Mouse (Mus musculus) brain, embryonic 14.5 days (tissue): ENCODE data around the gene Vav2.

Experiments used
- CTCF ChIP-seq: fragments of 200-500 bp; IDR thresholded peaks from 2 replicates; pipeline ENCODE4 v1.5.1; 2012; ENCODE audit warnings: inconsistent platforms, mild to moderate bottlenecking, moderate library complexity, borderline replicate concordance; ENCODE audit not compliant: insufficient read depth, insufficient read length; ENCODE audit errors: extremely low read depth
- POLR2A ChIP-seq: fragments of 200-500 bp; IDR thresholded peaks from 2 replicates; pipeline ENCODE4 v1.6.1; 2012; ENCODE audit warnings: mild to moderate bottlenecking, inconsistent platforms, borderline replicate concordance; ENCODE audit not compliant: poor library complexity, insufficient read depth, insufficient read length, severe bottlenecking; ENCODE audit errors: extremely low read depth

GRCm38 (mm10) chr2:27432599-27432998 lies 5.8 kb upstream of the Vav2 start:
- no peak for TF ChIP-seq CTCF
- TF ChIP-seq POLR2A, result no peak
